Mouse (Mus musculus): ENCODE data around the gene Tmx2.

DNA sequence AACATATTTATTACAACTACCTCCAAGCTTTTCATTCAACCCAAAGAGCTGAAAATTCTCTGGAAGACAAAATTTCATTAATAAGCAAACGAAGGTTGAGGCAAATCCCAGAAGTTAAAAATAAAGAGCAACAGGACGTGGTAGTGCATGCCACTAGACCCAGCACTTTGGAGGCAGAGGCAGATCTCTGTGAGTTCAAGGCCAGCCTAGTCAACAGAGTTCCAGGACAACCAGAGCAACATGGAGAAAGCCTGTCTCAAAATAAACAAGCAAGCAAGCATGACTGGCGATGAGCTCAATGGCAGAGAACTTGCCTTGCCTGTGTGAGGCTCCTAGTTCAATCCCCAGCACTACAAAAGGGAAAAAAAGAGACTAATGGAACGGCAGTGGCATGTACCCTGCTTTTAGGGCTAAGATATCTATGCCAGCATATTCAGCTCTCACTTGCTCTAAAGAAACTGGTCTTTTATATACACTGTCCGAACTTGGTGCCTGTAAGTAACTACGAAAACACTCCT is 31.8 kb downstream of the Tmx2 start:
- no peak for TF ChIP-seq CTCF (IDR thresholded peaks at IDR 0.05; ENCODE audit: low read depth, low read length)
- TF ChIP-seq POLR2AphosphoS5 (IDR thresholded peaks at IDR 0.05; ENCODE audit: insufficient replicate concordance, low read depth, low read length), result no peak
- TF ChIP-seq GATA2 (IDR thresholded peaks at IDR 0.05; ENCODE audit: borderline replicate concordance, low read depth, low read length), result no peak
